Mouse (Mus musculus): ENCODE measurements around the gene Grb7.

Gene Grb7

DNA sequence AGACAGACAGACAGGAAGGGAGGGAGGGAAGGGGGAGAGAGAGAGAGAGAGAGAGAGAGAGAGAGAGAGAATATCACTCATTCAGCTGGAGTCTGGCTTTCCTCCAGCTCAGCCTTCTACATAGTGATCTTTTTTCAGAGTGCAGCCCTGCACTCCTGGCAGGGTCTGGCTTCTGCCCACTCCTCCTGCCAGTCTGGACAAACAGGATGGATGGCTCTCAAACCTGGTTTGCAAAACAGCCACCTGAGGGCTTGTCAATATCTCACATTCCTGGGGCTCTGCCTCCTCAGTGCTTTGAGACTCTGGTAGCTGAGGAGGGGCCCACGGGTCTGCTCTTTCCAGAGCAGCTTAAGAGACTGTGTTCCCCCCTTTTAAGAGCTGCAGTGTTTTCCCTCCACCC, 956 bp upstream of the Grb7 start:
- in situ Hi-C loops (cut with MboI; ENCODE audit: low sequenced_read_pairs), result no loop called here

GRCm38 (mm10) chr11:98445679-98446078, 515 bp upstream of the Grb7 start:
- in situ Hi-C loops (cut with MboI; ENCODE audit: low sequenced_read_pairs), result no loop called here

- in situ Hi-C loops (cut with MboI; ENCODE audit: low sequenced_read_pairs), result no loop called here
Observed at GRCm38 (mm10) chr11:98446562-98447474, 624 bp downstream of the Grb7 start.

GRCm38 (mm10) chr11:98447475-98447834, 1.3 kb downstream of the Grb7 start:
- in situ Hi-C loops (cut with MboI; ENCODE audit: low sequenced_read_pairs), result no loop called here

- in situ Hi-C loops (cut with MboI; ENCODE audit: low sequenced_read_pairs), result no loop called here
Observed at GRCm38 (mm10) chr11:98448191-98448790, 2.1 kb downstream of the Grb7 start.

- in situ Hi-C loops (cut with MboI; ENCODE audit: low sequenced_read_pairs), result no loop called here
Observed at GRCm38 (mm10) chr11:98449419-98449818, 3.2 kb downstream of the Grb7 start.

- in situ Hi-C loops (cut with MboI; ENCODE audit: low sequenced_read_pairs), result no loop called here
Observed at GRCm38 (mm10) chr11:98449921-98450771, 4.0 kb downstream of the Grb7 start.

DNA sequence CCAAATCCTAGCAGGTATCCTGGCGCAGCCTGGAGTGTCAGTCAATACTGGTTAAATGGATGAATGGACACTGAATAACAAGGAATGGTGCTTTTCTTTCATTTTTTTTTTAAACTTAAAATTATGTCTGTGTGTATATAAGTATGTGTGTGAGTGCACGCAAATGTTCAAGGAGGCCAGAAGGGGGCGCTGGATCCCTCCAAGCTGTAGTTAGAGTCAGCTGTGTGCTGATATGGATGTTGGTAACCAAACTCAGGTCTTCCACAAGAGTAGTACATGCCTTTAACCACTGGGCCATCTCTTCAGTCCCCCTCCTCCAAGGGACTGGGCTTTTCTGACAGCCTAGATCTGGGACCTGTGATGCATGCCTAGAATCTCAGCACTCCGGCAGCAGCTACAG, 9.3 kb downstream of the Grb7 start:
- in situ Hi-C loops (cut with MboI; ENCODE audit: low sequenced_read_pairs), result no loop called here

DNA sequence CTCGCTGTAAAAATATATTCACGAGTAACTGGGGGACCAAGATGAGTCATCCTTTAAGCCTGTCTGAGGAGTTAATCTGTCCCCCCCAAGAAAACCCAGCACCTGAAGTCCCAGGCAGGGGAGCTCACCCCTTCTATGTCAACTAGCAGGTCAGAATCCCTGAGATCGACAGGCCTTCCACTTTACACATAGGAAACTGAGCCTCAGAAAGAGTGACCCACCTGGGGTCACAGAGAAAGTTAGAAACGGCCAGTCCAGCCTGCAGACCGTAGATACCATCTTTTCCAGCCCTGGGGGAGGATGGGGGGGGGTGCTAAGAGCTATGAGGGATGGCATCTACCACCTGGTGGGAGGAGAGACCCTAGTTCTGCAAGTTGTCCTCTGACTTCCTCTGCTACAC, 10.4 kb downstream of the Grb7 start:
- in situ Hi-C loops (cut with MboI; ENCODE audit: low sequenced_read_pairs), result no loop called here

- in situ Hi-C loops (cut with MboI; ENCODE audit: low sequenced_read_pairs), result no loop called here
Observed at GRCm38 (mm10) chr11:98456945-98457344, 10.8 kb downstream of the Grb7 start.

GRCm38 (mm10) chr11:98457367-98458120, 11.3 kb downstream of the Grb7 start:
- in situ Hi-C loops (cut with MboI; ENCODE audit: low sequenced_read_pairs), result no loop called here

- in situ Hi-C loops (cut with MboI; ENCODE audit: low sequenced_read_pairs), result no loop called here
Observed at GRCm38 (mm10) chr11:98458121-98458990, 12.2 kb downstream of the Grb7 start.

GRCm38 (mm10) chr11:98459071-98459741, 13.0 kb downstream of the Grb7 start:
- in situ Hi-C loops (cut with MboI; ENCODE audit: low sequenced_read_pairs), result no loop called here

DNA sequence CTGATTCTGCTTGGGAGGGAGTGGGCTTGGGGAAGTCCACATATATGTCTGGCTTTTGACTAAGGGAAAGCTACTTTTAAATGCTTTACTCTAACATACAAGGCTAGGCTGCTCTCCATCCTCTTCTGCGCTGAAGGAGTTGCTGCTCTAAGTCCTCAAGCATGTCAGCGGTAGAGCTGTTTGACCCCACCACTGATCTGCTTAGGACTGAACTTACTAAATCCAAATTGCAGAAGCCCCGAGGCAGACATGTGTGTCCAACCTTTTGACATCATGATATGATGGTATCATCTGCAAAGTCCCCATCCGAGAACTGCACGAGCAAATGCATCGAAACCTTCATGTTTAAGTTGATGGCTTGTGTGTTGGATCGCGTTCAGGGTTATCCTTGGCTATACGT, 13.7 kb downstream of the Grb7 start:
- in situ Hi-C loops (cut with MboI; ENCODE audit: low sequenced_read_pairs), result no loop called here

GRCm38 (mm10) chr11:98461109-98461720, 15.0 kb downstream of the Grb7 start:
- in situ Hi-C loops (cut with MboI; ENCODE audit: low sequenced_read_pairs), result no loop called here

DNA sequence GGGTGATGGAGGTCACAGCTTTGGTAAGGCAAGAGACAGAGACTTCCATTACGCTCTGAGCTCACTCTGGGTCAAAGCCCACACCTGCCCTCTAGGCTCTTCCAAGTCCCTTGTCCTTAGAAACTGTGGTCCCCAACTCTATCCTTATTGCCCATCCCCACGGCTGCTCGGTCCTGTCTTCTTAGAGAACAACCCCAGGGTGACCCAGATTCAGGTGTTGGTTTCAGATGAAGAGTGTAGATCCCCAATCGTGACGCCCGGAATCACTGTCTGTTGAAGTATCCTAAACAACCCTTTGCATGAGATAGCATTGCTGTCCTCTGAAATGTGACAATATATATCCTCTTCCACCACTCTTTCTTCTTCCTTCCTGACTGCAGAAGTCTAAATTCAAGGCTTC, 16.1 kb downstream of the Grb7 start:
- in situ Hi-C loops (cut with MboI; ENCODE audit: low sequenced_read_pairs), result no loop called here

GRCm38 (mm10) chr11:98463911-98464310, 17.7 kb downstream of the Grb7 start:
- in situ Hi-C loops (cut with MboI; ENCODE audit: low sequenced_read_pairs), result no loop called here

DNA sequence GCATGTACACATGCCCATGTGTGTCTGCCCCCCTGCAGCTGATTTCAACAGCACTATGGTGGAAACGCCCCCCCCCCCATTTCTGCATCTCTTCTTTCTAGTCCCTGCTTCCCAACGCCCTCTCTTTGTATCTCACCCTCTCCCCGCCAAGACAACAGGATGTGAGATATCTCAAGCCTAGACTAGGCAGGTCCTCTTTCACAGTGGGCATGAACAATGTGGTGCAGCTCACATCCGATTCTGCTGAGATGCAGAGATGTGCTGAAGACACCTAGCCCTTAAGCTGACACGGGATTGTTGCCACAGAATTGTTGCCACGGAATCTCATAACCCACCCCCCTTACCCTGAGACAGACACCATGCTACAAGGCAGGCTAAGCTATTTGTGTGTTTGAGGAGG, 18.3 kb downstream of the Grb7 start:
- in situ Hi-C loops (cut with MboI; ENCODE audit: low sequenced_read_pairs), result no loop called here
